ENCODE assay signal across 7 mouse cellular contexts in genomic region chr12:34658119-34658518, GRCm38 (mm10).
DNase-seq lines count a peak whose midpoint lies in the region; ATAC-seq lines count a peak whose summit lies in the region.

No protein-coding gene starts in this region.

- peak; percentile 37 for ATAC-seq in CD4-positive, CD25-positive, alpha-beta regulatory T cell, adult 4 months

- DNase-seq in A20 (ENCODE audit: low read depth, low spot score), result peak; percentile 45
- DNase-seq in embryo, embryonic 11 days, result peak; percentile 82
- peak; percentile 45 to 72 for DNase-seq in heart, postnatal 10 days
- DNase-seq in layer of hippocampus, adult 8-10 months (ENCODE audit: low spot score in 2 of 2), result peak; percentile 31 to 58
- DNase-seq in mesoderm, embryonic 11.5 days (ENCODE audit: low read depth, low spot score), result peak; percentile 54
- peak; percentile 6 for DNase-seq in yolk sac, embryonic 10.5 days (ENCODE audit: low spot score)

- intact Hi-C loops in heart, postnatal 10 days (cut with DNase I), result loop anchor here (5.0 kb wide), 6 partner anchors 131 to 1271 kb away; partner anchors contain the start of gene Twist1

Comparison
In these comparisons a context has a peak if more than half of its experiments do, and no peak if none do; other contexts are left out.
1. Peak in every context shown above with its lines: DNase-seq and ATAC-seq.
2. DNase-seq: peak in every context shown above with its lines; median percentile 82 in embryo, embryonic 11 days; 58 in heart, postnatal 10 days; 54 in mesoderm, embryonic 11.5 days; 45 in A20; 44 in layer of hippocampus, adult 8-10 months; 6 in yolk sac, embryonic 10.5 days.